Mouse (Mus musculus) left cerebral cortex, postnatal 10 days (tissue): ENCODE measurements around the gene Usp37. TPM values are rescaled to one million over a fixed set of nuclear protein-coding genes. Genes with fewer than 3 reads are reported as not detected.

Source experiments
- DNase-seq, 2 experiments: peaks; one replicate each; pipeline ENCODE4 v3.0.0; 2021 to 2022; ENCODE audit warnings: low spot score in 2 of 2, mixed read lengths in 1 of 2; ENCODE audit errors: extremely low spot score in 1 of 2
- intact Hi-C: fragments of 180-260 bp; cut with DNase I; formaldehyde crosslinking; loops from one replicate; pipeline ENCODE4 v1.15.1; 2025
- microRNA-seq: library from miRNA; unstranded; fragments of <30 nt; microRNA quantifications from one replicate; pipeline ENCODE4 v1.2.0, GENCODE M21; 2022
- total RNA-seq, 2 experiments: library from RNA; stranded (reverse); gene quantifications; 2 replicates each; pipeline ENCODE4 v1.2.3; 2021

Gene Usp37
- total RNA-seq, 2 experiments from 2014 or later, result 24.6 to 25.4 TPM

GRCm38 (mm10) chr1:74389831-74390286 lies 154.2 kb downstream of the Usp37 start:
- DNase-seq, result no peak
- intact Hi-C loops, result loop anchor here (10.0 kb wide), 1 partner anchor 485 kb away; no protein-coding TSS in a partner anchor

- intact Hi-C loops, result loop anchor here (10.0 kb wide), 1 partner anchor 484 kb away; no protein-coding TSS in a partner anchor
- DNase-seq, result no peak
Measured at GRCm38 (mm10) chr1:74388398-74388920, 155.6 kb downstream of the Usp37 start.

- intact Hi-C loops, result loop anchor here (10.0 kb wide), 1 partner anchor 483 kb away; no protein-coding TSS in a partner anchor
- DNase-seq, result no peak
Measured at GRCm38 (mm10) chr1:74387386-74387988, 156.6 kb downstream of the Usp37 start.

- peak; percentile 84 to 94 for DNase-seq
- intact Hi-C loops, result loop anchor here (10.0 kb wide), 1 partner anchor 482 kb away; no protein-coding TSS in a partner anchor
Measured at GRCm38 (mm10) chr1:74386714-74387385, 157.2 kb downstream of the Usp37 start.

- DNase-seq, result no peak
- intact Hi-C loops, result loop anchor here (10.0 kb wide), 1 partner anchor 482 kb away; no protein-coding TSS in a partner anchor
Measured at GRCm38 (mm10) chr1:74386363-74386713, 157.7 kb downstream of the Usp37 start.

GRCm38 (mm10) chr1:74385531-74385930 lies 158.6 kb downstream of the Usp37 start:
- intact Hi-C loops, result loop anchor here (10.0 kb wide), 1 partner anchor 481 kb away; no protein-coding TSS in a partner anchor

More at GRCm38 (mm10) chr1:74385531-74385930, 158.6 kb downstream of the Usp37 start:
- no peak for DNase-seq

Small RNA genes within 50 kb of the gene (microRNA-seq; reads per million reads assigned to microRNA genes)
- gene Gm25035 (not detected), gene Mir26b (4,646 reads per million, percentile 90 among the genes with 10 or more reads in this experiment)

Other genes with a start within 250 kb of the Usp37 start
- gene Tmbim1, start 238.7 kb downstream of the Usp37 start, total RNA-seq, result 10 to 100 TPM; 10.4 to 11.2 TPM
- gene Catip, start 182.2 kb downstream of the Usp37 start, total RNA-seq, result under 1 TPM; 0.41 to 0.45 TPM
- 1 to 10 TPM; 1.9 to 2.7 TPM for gene Slc11a1, start 169.1 kb downstream of the Usp37 start, total RNA-seq
- gene Ctdsp1, start 152.8 kb downstream of the Usp37 start, total RNA-seq, result 10 to 100 TPM; 17.8 to 17.9 TPM
- under 1 TPM; 0.89 to 0.92 TPM for gene Vil1, start 134.9 kb downstream of the Usp37 start, total RNA-seq
- 10 to 100 TPM; 38.6 to 41.1 TPM for gene Cnot9, start 38.2 kb downstream of the Usp37 start, total RNA-seq
- 10 to 100 TPM in 1 of 2 experiments, 1 to 10 TPM in 1; 7.6 to 10.9 TPM for gene Plcd4, start 1.4 kb downstream of the Usp37 start, total RNA-seq
- 10 to 100 TPM; 24.1 to 25.3 TPM for gene Zfp142, start 44.0 kb upstream of the Usp37 start, total RNA-seq
- gene Bcs1l, start 44.0 kb upstream of the Usp37 start, total RNA-seq, result 10 to 100 TPM; 21.2 to 23.1 TPM
- 10 to 100 TPM; 55.7 to 59.1 TPM for gene Rnf25, start 57.1 kb upstream of the Usp37 start, total RNA-seq
- 1 to 10 TPM; 7.5 to 8.8 TPM for gene Stk36, start 57.2 kb upstream of the Usp37 start, total RNA-seq
- gene Ttll4, start 117.5 kb upstream of the Usp37 start, total RNA-seq, result 10 to 100 TPM; 21.3 to 28.2 TPM
- gene Cyp27a1, start 169.3 kb upstream of the Usp37 start, total RNA-seq, result 1 to 10 TPM in 1 of 2 experiments, under 1 TPM in 1; 0.75 to 1.3 TPM
- gene Prkag3, start 204.9 kb upstream of the Usp37 start, total RNA-seq, result not detected
- 1 to 10 TPM; 1.2 to 1.7 TPM for gene Wnt6, start 227.6 kb upstream of the Usp37 start, total RNA-seq
- 1 to 10 TPM in 1 of 2 experiments, under 1 TPM in 1; 0.87 to 1.1 TPM for gene Wnt10a, start 247.2 kb upstream of the Usp37 start, total RNA-seq